Mouse (Mus musculus): ENCODE measurements around the gene Eprs. TPM values are rescaled to one million over a fixed set of nuclear protein-coding genes. Genes with fewer than 3 reads are reported as not detected.

Eprs gene
- total RNA-seq, 1 experiment from 2014 or later, result 247 TPM

- no peak for ATAC-seq (replicated peaks; ENCODE audit: low read depth, poor library complexity, severe bottlenecking)
Measured at GRCm38 (mm10) chr1:185354731-185355130, 8.1 kb upstream of the Eprs start.

GRCm38 (mm10) chr1:185356246-185356645, 6.6 kb upstream of the Eprs start:
- no peak for ATAC-seq (replicated peaks; ENCODE audit: low read depth, poor library complexity, severe bottlenecking)

- no peak for ATAC-seq (replicated peaks; ENCODE audit: low read depth, poor library complexity, severe bottlenecking)
Measured at GRCm38 (mm10) chr1:185358211-185358610, 4.6 kb upstream of the Eprs start.

GRCm38 (mm10) chr1:185363526-185364182, 810 bp downstream of the Eprs start:
- peak; percentile 64 for ATAC-seq (replicated peaks; ENCODE audit: low read depth, poor library complexity, severe bottlenecking)

GRCm38 (mm10) chr1:185364183-185364540, 1.3 kb downstream of the Eprs start:
- no peak for ATAC-seq (replicated peaks; ENCODE audit: low read depth, poor library complexity, severe bottlenecking)

GRCm38 (mm10) chr1:185367383-185367782, 4.5 kb downstream of the Eprs start:
- ATAC-seq (replicated peaks; ENCODE audit: low read depth, poor library complexity, severe bottlenecking), result no peak

- no peak for ATAC-seq (replicated peaks; ENCODE audit: low read depth, poor library complexity, severe bottlenecking)
Measured at GRCm38 (mm10) chr1:185369979-185370378, 7.1 kb downstream of the Eprs start.

GRCm38 (mm10) chr1:185376390-185376789, 13.5 kb downstream of the Eprs start:
- peak; percentile 71 for ATAC-seq (replicated peaks; ENCODE audit: low read depth, poor library complexity, severe bottlenecking)

GRCm38 (mm10) chr1:185377429-185377828, 14.6 kb downstream of the Eprs start:
- no peak for ATAC-seq (replicated peaks; ENCODE audit: low read depth, poor library complexity, severe bottlenecking)

- ATAC-seq (replicated peaks; ENCODE audit: low read depth, poor library complexity, severe bottlenecking), result no peak
Measured at GRCm38 (mm10) chr1:185401615-185402014, 38.8 kb downstream of the Eprs start.

- ATAC-seq (replicated peaks; ENCODE audit: low read depth, poor library complexity, severe bottlenecking), result peak; percentile 87
Measured at GRCm38 (mm10) chr1:185404021-185404420, 41.2 kb downstream of the Eprs start.

GRCm38 (mm10) chr1:185405921-185406320, 43.1 kb downstream of the Eprs start:
- no peak for ATAC-seq (replicated peaks; ENCODE audit: low read depth, poor library complexity, severe bottlenecking)

GRCm38 (mm10) chr1:185409831-185410230, 47.0 kb downstream of the Eprs start:
- no peak for ATAC-seq (replicated peaks; ENCODE audit: low read depth, poor library complexity, severe bottlenecking)

- ATAC-seq (replicated peaks; ENCODE audit: low read depth, poor library complexity, severe bottlenecking), result no peak
Measured at GRCm38 (mm10) chr1:185418011-185418410, 55.2 kb downstream of the Eprs start.

- ATAC-seq (replicated peaks; ENCODE audit: low read depth, poor library complexity, severe bottlenecking), result no peak
Measured at GRCm38 (mm10) chr1:185419805-185420204, 57.0 kb downstream of the Eprs start.

- no peak for ATAC-seq (replicated peaks; ENCODE audit: low read depth, poor library complexity, severe bottlenecking)
Measured at GRCm38 (mm10) chr1:185420776-185421175, 57.9 kb downstream of the Eprs start.

GRCm38 (mm10) chr1:185426583-185426982, 63.7 kb downstream of the Eprs start:
- ATAC-seq (replicated peaks; ENCODE audit: low read depth, poor library complexity, severe bottlenecking), result no peak

- ATAC-seq (replicated peaks; ENCODE audit: low read depth, poor library complexity, severe bottlenecking), result no peak
Measured at GRCm38 (mm10) chr1:185430488-185430887, 67.6 kb downstream of the Eprs start.

- no peak for ATAC-seq (replicated peaks; ENCODE audit: low read depth, poor library complexity, severe bottlenecking)
Measured at GRCm38 (mm10) chr1:185431245-185431997, 68.6 kb downstream of the Eprs start.

GRCm38 (mm10) chr1:185431998-185432317, 69.1 kb downstream of the Eprs start:
- ATAC-seq (replicated peaks; ENCODE audit: low read depth, poor library complexity, severe bottlenecking), result no peak

GRCm38 (mm10) chr1:185433112-185433511, 70.3 kb downstream of the Eprs start:
- peak; percentile 28; the same call in 1 of the 2 replicates for ATAC-seq (replicated peaks; ENCODE audit: low read depth, poor library complexity, severe bottlenecking)
